Mouse (Mus musculus): ENCODE data around the gene Atp23.

DNA sequence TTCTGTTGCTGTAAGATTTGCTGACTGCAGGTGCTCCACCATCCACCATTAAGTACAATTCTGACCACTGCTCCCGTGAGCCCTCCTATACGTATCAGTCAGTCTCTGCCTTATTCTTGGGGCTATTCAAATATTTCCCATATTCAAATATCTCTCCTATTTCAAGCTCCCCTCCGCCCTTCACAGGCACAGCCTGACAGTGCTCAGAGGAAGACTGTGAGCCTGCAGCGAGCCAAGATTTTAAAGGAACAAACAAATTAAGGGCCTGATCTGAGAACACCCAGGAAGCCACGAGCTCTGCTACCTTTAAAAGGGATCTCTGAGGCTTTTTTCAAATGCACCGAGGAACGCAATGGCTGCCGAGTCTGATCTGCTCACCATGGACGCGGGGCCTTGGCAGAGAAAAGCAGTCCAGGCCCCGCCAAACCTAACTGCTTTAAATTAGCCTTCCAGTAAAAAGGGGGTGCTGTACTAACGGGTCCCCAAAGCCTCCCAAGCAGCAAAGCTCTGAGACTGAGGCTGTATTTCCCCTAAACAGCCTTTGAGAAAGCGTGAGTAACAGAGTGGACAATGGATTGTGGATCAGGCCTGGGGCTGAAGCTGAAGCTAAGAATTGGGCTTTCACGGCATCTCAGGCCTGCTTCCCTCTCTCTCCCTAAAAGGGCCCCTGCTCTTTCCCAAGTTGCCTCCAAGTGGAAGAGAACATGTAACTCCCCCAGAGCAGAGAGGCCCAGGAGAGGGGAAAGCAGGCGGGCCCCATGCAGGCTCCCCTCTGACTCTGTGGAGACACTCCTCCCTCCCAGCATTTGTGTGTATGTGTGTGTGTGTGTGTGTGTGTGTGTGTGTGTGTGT is 29.3 kb upstream of the Atp23 start:
- TF ChIP-seq POLR2A (IDR thresholded peaks at IDR 0.05; ENCODE audit: borderline replicate concordance, extremely low read depth, low read depth, low read length): no peak
- TF ChIP-seq CTCF (IDR thresholded peaks at IDR 0.05; ENCODE audit: insufficient read depth, low read length): no peak
